Mouse (Mus musculus) neural tube, embryonic 12.5 days (tissue): ENCODE data around the gene Apobec1. TPM values are rescaled to one million over a fixed set of nuclear protein-coding genes. Genes with fewer than 3 reads are reported as not detected.

ENCODE experiments used
- ATAC-seq: fragments of 200-750 bp; cut with Nextera tagmentation; 2 replicates; pipeline ENCODE4 v1.8.0; 2017; ENCODE audit warnings: low read depth, mild to moderate bottlenecking, moderate TSS enrichment, moderate library complexity; ENCODE audit not compliant: low FRiP score
- H3K27ac ChIP-seq: fragments of 300-500 bp; sonication (generic); 2 replicates; pipeline ENCODE4 v1.5.1; 2016
- H3K27me3 ChIP-seq: fragments of 300-500 bp; sonication (generic); replicated peaks from 2 replicates; pipeline ENCODE4 v1.6.1; 2016; ENCODE audit warnings: mild to moderate bottlenecking
- H3K36me3 ChIP-seq: fragments of 300-500 bp; sonication (generic); 2 replicates; pipeline ENCODE4 v1.6.1; 2016; ENCODE audit warnings: mild to moderate bottlenecking
- H3K4me1 ChIP-seq: fragments of 300-500 bp; sonication (generic); 2 replicates; pipeline ENCODE4 v1.6.1; 2016
- H3K4me2 ChIP-seq: fragments of 300-500 bp; sonication (generic); replicated peaks from 2 replicates; pipeline ENCODE4 v1.6.1; 2016; ENCODE audit warnings: mild to moderate bottlenecking
- H3K4me3 ChIP-seq: fragments of 300-500 bp; sonication (generic); 2 replicates; pipeline ENCODE4 v1.5.1; 2016
- H3K9ac ChIP-seq: fragments of 300-500 bp; sonication (generic); 2 replicates; pipeline ENCODE4 v1.6.1; 2016; ENCODE audit warnings: mild to moderate bottlenecking
- H3K9me3 ChIP-seq: fragments of 300-500 bp; sonication (generic); 2 replicates; pipeline ENCODE4 v1.6.1; 2016; ENCODE audit warnings: mild to moderate bottlenecking
- WGBS: fragments of 180-500 bp; shearing (Covaris S2); methylation state at CpG from one replicate; pipeline ENCODE4 v1.1.7; 2016; 5-methylcytosine and 5-hydroxymethylcytosine counted together
- polyA plus RNA-seq: library from polyadenylated mRNA; unstranded; fragments of >200 nt; fragmentation: Nextera tagmentation; extraction: Ambion mirVana; gene quantifications from 2 replicates; pipeline ENCODE4 v1.2.1, GENCODE M21; 2016

Gene Apobec1
- polyA plus RNA-seq, 1 experiment from 2014 or later = 2.1 TPM

DNA sequence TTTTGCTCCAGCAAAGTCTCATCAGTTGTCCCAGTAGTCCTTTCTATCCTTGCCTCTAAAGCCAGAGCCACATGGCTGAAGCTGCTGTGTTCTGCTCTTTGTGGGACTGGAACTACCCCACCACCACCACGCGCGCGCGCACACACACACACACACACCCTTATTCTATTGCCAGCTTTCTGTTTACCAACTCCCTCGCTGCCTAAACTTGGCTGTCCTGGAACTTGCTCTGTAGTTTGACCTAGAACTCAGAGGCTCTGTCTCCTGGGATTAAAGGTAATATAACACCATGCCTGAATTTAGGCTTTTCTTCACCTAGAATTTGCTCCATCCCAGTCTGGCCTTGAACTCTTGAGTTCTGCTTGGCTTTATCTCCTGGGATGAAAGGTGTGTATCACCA, 18.8 kb upstream of the Apobec1 start:
- WGBS = 90% methylated on average over 6 of the region's 6 CpGs
- Histone ChIP-seq H3K9ac (no peak overlapping the region), H3K36me3 (no peaks in the 10 kb centered on the region), H3K4me1 (no peaks in the 10 kb centered on the region), H3K27me3 (no peaks in the 10 kb centered on the region), H3K4me2 (no peak overlapping the region), H3K27ac (no peak overlapping the region), H3K4me3 (no peak overlapping the region), H3K9me3 (0 out of 2 replicates have a peak, but pooled peaks cover 4% of the 10 kb centered on the region)
- no peak for ATAC-seq

DNA sequence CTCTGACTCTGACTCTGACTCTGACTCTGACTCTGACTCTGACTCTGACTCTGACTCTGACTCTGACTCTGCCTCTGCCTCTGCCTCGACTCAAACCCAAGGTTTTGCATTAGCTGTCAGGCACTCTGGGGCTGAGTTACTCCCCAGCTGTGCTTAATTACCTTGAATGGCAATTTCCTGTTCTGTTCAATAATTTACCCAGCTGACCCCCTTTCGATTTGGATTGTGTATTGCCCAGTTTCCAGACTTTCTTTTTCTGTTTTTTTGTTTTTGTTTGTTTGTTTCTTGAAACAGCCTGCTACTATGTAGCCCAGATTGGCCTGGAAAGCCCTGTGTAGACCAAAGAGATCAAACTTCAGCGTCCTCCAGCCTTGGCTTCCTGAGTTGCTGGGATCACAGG, 13.8 kb upstream of the Apobec1 start:
- Histone ChIP-seq H3K4me1 (no peaks in the 10 kb centered on the region), H3K9me3 (no peaks in the 10 kb centered on the region), H3K9ac (no peak overlapping the region), H3K27me3 (no peaks in the 10 kb centered on the region), H3K4me2 (no peak overlapping the region), H3K4me3 (no peak overlapping the region), H3K27ac (no peak overlapping the region), H3K36me3 (no peaks in the 10 kb centered on the region)
- no peak for ATAC-seq
- 75% methylated on average over 3 of the region's 3 CpGs for WGBS

DNA sequence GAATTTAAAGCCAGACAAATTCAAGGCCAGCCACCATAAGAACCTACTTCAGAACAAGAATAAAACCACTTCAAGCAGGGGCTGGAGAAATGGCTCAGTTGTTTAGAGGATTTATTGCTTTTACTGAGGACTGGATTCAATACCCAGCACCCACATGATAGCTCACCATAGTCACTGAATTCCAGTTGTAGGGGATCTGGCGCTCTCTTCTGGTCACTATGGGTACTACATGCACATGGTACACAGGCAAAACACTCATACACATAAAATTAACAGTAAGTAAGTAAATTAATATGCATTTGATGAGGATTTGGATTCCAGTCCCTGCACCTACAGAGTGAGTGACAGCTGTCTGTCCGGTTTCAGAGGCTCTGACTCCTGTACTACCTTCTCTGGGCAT, 11.8 kb upstream of the Apobec1 start:
- ATAC-seq = no peak
- H3K27ac ChIP-seq = no peak overlapping the region
- H3K4me3 ChIP-seq = no peak overlapping the region
- no peaks in the 10 kb centered on the region for H3K9me3 ChIP-seq
- H3K27me3 ChIP-seq = no peaks in the 10 kb centered on the region
- no peak overlapping the region for H3K9ac ChIP-seq
- 67% methylated on average over 2 of the region's 2 CpGs for WGBS
- H3K4me1 ChIP-seq = no peaks in the 10 kb centered on the region
- H3K4me2 ChIP-seq = no peak overlapping the region
- H3K36me3 ChIP-seq = no peaks in the 10 kb centered on the region

DNA sequence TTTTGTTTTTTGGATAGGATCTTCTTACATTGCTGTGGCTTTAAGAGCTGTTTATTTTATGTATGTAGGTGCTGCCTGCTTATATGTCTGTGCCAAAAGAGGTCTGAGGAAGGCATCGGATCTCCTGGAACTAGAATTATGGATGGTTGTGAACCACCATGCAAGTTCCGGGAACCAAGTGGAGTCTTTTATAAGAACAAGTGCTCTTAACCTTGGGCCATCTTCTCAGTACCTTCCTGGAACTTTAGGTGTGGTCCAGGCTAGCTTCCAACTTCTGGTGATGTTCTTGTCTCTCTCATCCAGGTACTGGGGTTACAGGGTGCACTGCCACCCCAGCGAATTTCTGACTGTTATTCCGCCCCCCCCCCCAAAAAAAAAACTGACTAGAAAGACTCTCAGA, 10.2 kb upstream of the Apobec1 start:
- Histone ChIP-seq H3K36me3 (no peaks in the 10 kb centered on the region), H3K9ac (no peak overlapping the region)
- WGBS = 93% methylated on average over 4 of the region's 4 CpGs

DNA sequence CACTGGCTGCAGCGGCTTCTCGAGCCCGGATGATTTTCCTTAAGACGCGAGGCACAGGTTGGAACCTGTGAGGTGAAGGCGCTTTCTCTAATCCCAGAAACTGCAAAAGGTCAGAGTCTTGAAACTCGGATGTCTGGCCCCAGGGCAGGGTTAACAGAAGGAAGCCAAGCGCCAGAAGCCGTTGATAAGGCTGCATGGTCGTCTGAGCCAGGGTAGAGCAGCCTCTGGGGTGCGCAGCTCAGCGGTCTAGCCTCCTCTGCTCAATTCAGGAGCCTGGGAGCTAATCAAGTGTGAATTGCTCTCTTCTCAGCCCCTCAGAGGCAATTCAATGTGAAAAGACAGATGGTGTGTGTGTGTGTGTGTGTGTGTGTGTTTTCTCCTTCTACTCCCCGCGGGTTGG, 7.5 kb upstream of the Apobec1 start, which contains the start of gene Gdf3:
Gene Gdf3 (minus strand): TSS at position 317 of the 400 bp plus-strand sequence.
- Histone ChIP-seq H3K9me3 (no peaks in the 10 kb centered on the region), H3K27me3 (no peaks in the 10 kb centered on the region), H3K27ac (no peak within 1 kb of the TSS), H3K36me3 (no peaks in the 10 kb centered on the region), H3K4me3 (no peak within 1 kb of the TSS), H3K4me1 (no peaks in the 10 kb centered on the region), H3K9ac (no peak within 1 kb of the TSS), H3K4me2 (no peak within 1 kb of the TSS)
- ATAC-seq = 0 out of 2 replicates have a peak, but pooled peaks have one; percentile 33
- WGBS = 63% methylated on average over 14 of the region's 14 CpGs

More for the DNA sequence above, 10.2 kb upstream of the Apobec1 start:
- Histone ChIP-seq H3K9me3 (no peaks in the 10 kb centered on the region), H3K4me3 (no peak overlapping the region), H3K4me1 (no peaks in the 10 kb centered on the region), H3K4me2 (no peak overlapping the region), H3K27me3 (no peaks in the 10 kb centered on the region), H3K27ac (no peak overlapping the region)
- ATAC-seq = no peak

DNA sequence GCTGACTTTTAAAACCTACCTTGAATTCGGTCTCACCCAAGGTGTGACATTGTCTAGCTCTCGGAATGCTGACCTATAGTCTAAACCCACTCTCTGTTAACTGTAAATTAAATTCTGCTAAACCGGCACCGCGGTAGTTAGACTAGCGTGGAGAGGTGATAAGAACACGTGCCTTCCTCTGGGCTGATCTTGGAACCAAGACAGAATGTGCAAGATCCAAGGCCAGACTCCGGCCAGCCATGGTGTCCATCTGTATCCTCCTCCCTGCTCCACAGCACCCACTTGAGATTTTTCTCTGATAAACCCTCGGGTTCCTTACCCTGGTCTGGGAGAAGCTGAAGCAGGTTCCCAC, 7.1 kb upstream of the Apobec1 start:
- H3K27me3 ChIP-seq = no peaks in the 10 kb centered on the region
- no peak overlapping the region for H3K9ac ChIP-seq
- H3K27ac ChIP-seq = no peak overlapping the region
- no peaks in the 10 kb centered on the region for H3K36me3 ChIP-seq
- ATAC-seq = no peak
- no peak overlapping the region for H3K4me2 ChIP-seq
- H3K4me1 ChIP-seq = no peaks in the 10 kb centered on the region
- no peaks in the 10 kb centered on the region for H3K9me3 ChIP-seq
- 74% methylated on average over 9 of the region's 9 CpGs for WGBS
- no peak overlapping the region for H3K4me3 ChIP-seq

DNA sequence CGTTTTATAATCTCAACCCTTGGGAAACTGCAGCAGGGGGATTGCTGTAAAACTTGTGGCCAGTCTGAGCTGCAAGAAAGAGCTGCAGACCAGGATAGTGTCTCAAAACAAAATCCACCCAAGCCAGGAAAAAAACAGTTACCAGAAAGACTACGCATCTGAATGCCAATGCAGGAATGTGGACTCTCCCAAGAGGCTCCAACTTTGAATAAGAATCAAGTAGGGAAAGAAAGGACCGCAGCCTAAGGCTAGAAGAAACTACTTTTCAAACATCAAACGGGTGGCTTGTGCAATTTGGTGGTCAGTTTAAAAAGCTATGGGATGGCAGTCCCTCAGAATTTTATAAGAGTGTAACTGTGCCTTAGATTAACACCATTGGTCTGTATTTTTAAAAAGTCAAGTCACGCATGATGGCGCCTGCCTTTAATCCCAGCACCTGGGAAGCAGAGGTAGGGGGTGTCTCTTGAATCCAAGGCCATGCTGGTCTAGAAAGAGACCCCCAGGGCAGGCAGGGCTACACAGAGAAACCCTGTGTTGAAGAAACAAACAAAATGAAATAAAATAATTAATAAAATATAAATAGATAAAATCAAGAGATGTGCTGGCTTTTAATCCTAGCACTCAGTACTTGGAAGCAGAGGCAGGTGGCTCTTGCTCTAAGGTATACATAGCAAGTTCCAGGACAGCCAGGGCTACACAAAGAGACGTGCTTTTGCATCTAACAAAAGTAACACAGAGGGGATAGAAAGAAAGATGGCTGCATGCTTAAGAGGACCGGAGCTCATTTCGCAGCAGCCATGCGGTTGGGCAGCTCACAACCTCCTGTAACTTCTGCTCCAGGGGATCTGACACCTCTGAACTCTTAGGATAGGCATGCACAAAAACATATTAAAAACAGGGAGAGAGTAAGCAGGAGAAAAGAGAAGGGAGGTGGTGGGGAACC, 6.5 kb upstream of the Apobec1 start:
- no peaks in the 10 kb centered on the region for H3K36me3 ChIP-seq
- H3K9me3 ChIP-seq = no peaks in the 10 kb centered on the region
- H3K4me2 ChIP-seq = no peak overlapping the region
- H3K9ac ChIP-seq = no peak overlapping the region
- H3K27ac ChIP-seq = no peak overlapping the region
- no peak for ATAC-seq
- H3K4me3 ChIP-seq = no peak overlapping the region
- 79% methylated on average over 10 of the region's 10 CpGs for WGBS
- no peaks in the 10 kb centered on the region for H3K27me3 ChIP-seq
- no peaks in the 10 kb centered on the region for H3K4me1 ChIP-seq

DNA sequence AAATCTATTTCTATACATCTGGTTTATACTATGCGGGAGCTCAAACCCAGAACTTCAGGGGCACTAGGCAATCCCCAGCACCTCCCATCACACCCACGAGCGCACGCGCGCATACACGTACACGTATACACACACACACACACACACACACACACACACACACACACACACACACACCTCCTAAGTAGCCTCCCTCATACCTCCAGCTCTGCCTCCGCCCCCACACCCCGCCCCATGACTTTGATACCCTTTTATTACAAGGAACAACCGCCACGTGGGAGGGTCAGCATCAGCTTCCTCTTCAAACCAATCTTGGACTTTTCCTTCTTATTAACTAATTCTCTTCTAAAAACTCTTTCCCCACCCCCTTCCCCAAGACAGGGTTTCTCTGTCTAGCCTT, 5.5 kb upstream of the Apobec1 start:
- H3K9me3 ChIP-seq = no peaks in the 10 kb centered on the region
- H3K4me1 ChIP-seq = no peaks in the 10 kb centered on the region
- no peak overlapping the region for H3K9ac ChIP-seq
- H3K4me3 ChIP-seq = no peak overlapping the region
- H3K27me3 ChIP-seq = no peaks in the 10 kb centered on the region
- H3K4me2 ChIP-seq = no peak overlapping the region
- ATAC-seq = no peak
- no peaks in the 10 kb centered on the region for H3K36me3 ChIP-seq
- H3K27ac ChIP-seq = no peak overlapping the region
- 93% methylated on average over 12 of the region's 12 CpGs for WGBS

DNA sequence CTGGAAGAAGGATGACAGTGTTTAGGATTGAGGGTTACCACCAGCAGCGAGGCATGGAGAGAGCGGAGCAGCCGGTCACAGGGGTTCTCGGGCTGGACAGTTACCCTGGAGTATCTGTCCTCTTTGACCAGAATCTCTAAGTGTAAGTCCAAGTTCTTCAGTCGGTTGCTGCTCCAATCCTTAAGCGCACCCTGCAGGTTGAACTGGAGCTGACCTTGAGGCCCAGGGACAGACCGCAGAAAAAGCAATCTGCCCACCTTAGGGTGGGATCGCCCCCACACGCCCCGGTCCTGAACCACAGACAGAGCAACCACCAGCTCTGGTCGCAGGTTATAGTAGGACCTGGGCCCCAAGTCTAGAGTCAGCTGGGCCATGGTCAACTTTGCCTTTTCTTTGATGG, 4.4 kb upstream of the Apobec1 start:
- H3K27ac ChIP-seq = no peak overlapping the region
- no peak overlapping the region for H3K9ac ChIP-seq
- H3K4me2 ChIP-seq = no peak overlapping the region
- ATAC-seq = no peak
- no peaks in the 10 kb centered on the region for H3K27me3 ChIP-seq
- H3K36me3 ChIP-seq = no peaks in the 10 kb centered on the region
- no peaks in the 10 kb centered on the region for H3K4me1 ChIP-seq
- H3K9me3 ChIP-seq = no peaks in the 10 kb centered on the region
- 94% methylated on average over 11 of the region's 11 CpGs for WGBS
- no peak overlapping the region for H3K4me3 ChIP-seq

DNA sequence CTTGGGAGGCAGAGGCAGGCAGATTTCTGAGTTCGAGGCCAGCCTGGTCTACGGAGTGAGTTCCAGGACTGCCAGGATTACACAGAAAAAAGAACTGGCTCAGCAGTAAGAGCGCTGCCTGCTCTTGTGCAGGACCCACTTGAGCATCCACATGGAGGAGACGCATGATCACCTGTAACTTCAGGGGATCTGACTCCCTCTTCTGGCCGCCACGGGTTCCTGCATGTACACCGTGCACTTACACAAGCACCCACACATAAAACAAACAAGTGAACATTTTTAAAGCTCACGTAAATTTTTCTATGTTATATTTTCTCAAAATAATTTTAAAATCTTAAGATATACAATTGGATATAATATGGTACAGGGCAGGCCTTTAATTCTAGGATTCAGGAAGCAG, 3.2 kb upstream of the Apobec1 start:
- Histone ChIP-seq H3K4me1 (no peaks in the 10 kb centered on the region), H3K9me3 (no peaks in the 10 kb centered on the region), H3K4me3 (no peak overlapping the region), H3K4me2 (no peak overlapping the region), H3K27me3 (no peaks in the 10 kb centered on the region), H3K36me3 (no peaks in the 10 kb centered on the region), H3K9ac (no peak overlapping the region), H3K27ac (no peak overlapping the region)
- ATAC-seq = no peak
- WGBS = 93% methylated on average over 8 of the region's 8 CpGs

DNA sequence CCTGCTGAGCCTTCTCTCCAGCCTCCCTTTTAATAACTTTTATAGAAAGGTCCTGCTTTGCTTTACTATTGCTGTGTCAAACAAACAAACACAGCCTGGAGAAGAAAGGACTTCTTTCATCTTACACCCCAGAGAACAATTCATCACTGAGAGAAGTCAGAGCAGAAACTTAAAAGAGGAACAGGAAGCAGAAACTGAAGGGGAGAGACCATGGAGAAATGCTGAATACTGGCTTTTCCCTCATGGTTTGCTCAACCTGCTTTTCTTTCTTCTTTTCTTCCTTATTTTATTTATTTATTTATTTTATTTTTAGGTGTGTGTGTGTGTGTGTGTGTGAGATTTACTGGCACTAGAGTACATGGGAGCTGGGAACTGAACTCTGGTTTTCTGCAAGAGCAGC, 2.0 kb upstream of the Apobec1 start:
- Histone ChIP-seq H3K9me3 (no peaks in the 10 kb centered on the region), H3K27me3 (no peaks in the 10 kb centered on the region), H3K36me3 (no peaks in the 10 kb centered on the region), H3K9ac (no peak overlapping the region), H3K4me3 (no peak overlapping the region), H3K27ac (no peak overlapping the region), H3K4me2 (no peak overlapping the region), H3K4me1 (no peaks in the 10 kb centered on the region)
- no peak for ATAC-seq

DNA sequence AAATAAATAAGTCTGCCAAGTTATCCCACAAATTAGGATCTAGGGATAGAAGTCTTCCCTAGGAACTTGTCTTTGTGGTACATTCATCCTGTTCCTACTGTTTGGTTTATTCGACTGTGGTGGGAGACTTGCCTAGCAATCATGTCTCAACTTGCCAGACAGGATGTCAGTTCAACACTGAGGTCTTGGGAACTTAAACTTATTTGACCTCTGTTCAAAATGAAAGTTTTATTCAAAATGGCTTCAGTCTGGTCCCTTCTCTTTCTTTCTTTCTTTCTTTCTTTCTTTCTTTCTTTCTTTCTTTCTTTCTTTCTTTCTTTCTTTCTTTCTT, 713 bp upstream of the Apobec1 start:
- Histone ChIP-seq H3K27ac (no peak overlapping the region), H3K4me3 (no peak overlapping the region), H3K4me1 (no peaks in the 10 kb centered on the region), H3K9ac (no peak overlapping the region), H3K36me3 (no peaks in the 10 kb centered on the region), H3K4me2 (peak overlapping the region; percentile 63; the same call in 1 of the 2 replicates), H3K9me3 (no peaks in the 10 kb centered on the region), H3K27me3 (no peaks in the 10 kb centered on the region)
- WGBS = 50% methylated on average over 1 of the region's 1 CpGs
- ATAC-seq = no peak

DNA sequence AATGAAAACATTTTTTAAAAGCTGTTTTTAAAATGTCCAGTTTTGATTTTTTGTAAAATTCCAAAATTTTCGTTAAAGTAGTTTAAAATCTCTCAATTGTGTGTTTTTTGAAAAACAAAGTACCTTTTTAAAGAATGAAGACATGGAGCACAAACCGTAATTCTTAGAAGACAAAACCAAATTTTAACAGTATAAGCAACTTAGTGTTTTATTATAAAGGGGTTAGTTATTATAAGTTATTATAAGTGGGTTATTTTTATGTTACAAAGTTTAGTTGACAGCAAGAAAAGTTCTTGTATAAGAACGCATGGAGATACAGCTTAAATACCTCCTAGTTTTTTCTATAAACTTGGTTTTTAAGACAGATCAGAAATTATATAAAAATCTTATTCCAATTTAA, 629 bp downstream of the Apobec1 start:
- H3K9me3 ChIP-seq = no peaks in the 10 kb centered on the region
- H3K4me3 ChIP-seq = no peak overlapping the region
- no peaks in the 10 kb centered on the region for H3K27me3 ChIP-seq
- peak overlapping the region; percentile 63 for H3K4me2 ChIP-seq
- ATAC-seq = no peak
- H3K4me1 ChIP-seq = no peaks in the 10 kb centered on the region
- H3K27ac ChIP-seq = no peak overlapping the region
- 91% methylated on average over 3 of the region's 3 CpGs for WGBS
- H3K36me3 ChIP-seq = no peaks in the 10 kb centered on the region
- no peak overlapping the region for H3K9ac ChIP-seq
